Mouse (Mus musculus) lung, postnatal 0 days (tissue): ENCODE measurements around the gene Pias3.

Experiments used
- CTCF ChIP-seq: IDR thresholded peaks from 2 replicates; pipeline ENCODE4 v1.5.1; 2016; ENCODE audit warnings: antibody characterized with exemption, mild to moderate bottlenecking
- EP300 ChIP-seq: IDR thresholded peaks from 2 replicates; pipeline ENCODE4 v1.6.1; 2016; ENCODE audit warnings: antibody characterized with exemption, mild to moderate bottlenecking, control low read depth

- no peak for TF ChIP-seq CTCF
- TF ChIP-seq EP300 = no peak
Observed at GRCm38 (mm10) chr3:96660901-96661300, 35.3 kb upstream of the Pias3 start.
